Mouse (Mus musculus) lung, embryonic 15.5 days (tissue): ENCODE measurements around the gene Esyt2. TPM values are rescaled to one million over a fixed set of nuclear protein-coding genes. Genes with fewer than 3 reads are reported as not detected.

ENCODE experiments used
- ATAC-seq: fragments of 200-750 bp; cut with Nextera tagmentation; 2 replicates; pipeline ENCODE4 v1.8.0; 2017; ENCODE audit warnings: moderate number of reproducible peaks, borderline replicate concordance; ENCODE audit not compliant: low FRiP score, low TSS enrichment; ENCODE audit errors: extremely low read depth
- H3K27ac ChIP-seq: fragments of 300-500 bp; sonication (generic); 2 replicates; pipeline ENCODE4 v1.5.1; 2015; ENCODE audit warnings: moderate library complexity, mild to moderate bottlenecking, inconsistent platforms
- H3K27me3 ChIP-seq: fragments of 300-500 bp; sonication (generic); 2 replicates; pipeline ENCODE4 v1.6.1; 2015; ENCODE audit warnings: inconsistent platforms
- H3K36me3 ChIP-seq: fragments of 300-500 bp; sonication (generic); 2 replicates; pipeline ENCODE4 v1.6.1; 2015; ENCODE audit warnings: inconsistent platforms
- H3K4me1 ChIP-seq: fragments of 300-500 bp; sonication (generic); 2 replicates; pipeline ENCODE4 v1.6.1; 2015; ENCODE audit warnings: inconsistent platforms
- H3K4me2 ChIP-seq: fragments of 300-500 bp; sonication (generic); 2 replicates; pipeline ENCODE4 v1.6.1; 2015; ENCODE audit warnings: inconsistent platforms, mild to moderate bottlenecking, moderate library complexity
- H3K4me3 ChIP-seq: fragments of 300-500 bp; sonication (generic); 2 replicates; pipeline ENCODE4 v1.5.1; 2015; ENCODE audit warnings: mild to moderate bottlenecking, inconsistent platforms
- H3K9ac ChIP-seq: fragments of 300-500 bp; sonication (generic); 2 replicates; pipeline ENCODE4 v1.6.1; 2015; ENCODE audit warnings: inconsistent platforms
- H3K9me3 ChIP-seq: fragments of 300-500 bp; sonication (generic); 2 replicates; pipeline ENCODE4 v1.6.1; 2016; ENCODE audit warnings: inconsistent platforms
- WGBS: fragments of 180-500 bp; shearing (Covaris S2); methylation state at CpG from one replicate; pipeline ENCODE4 v1.1.7; 2015; 5-methylcytosine and 5-hydroxymethylcytosine counted together
- polyA plus RNA-seq: library from polyadenylated mRNA; unstranded; fragments of >200 nt; fragmentation: Nextera tagmentation; extraction: Ambion mirVana; gene quantifications from 2 replicates; pipeline ENCODE4 v1.2.1, GENCODE M21; 2015

Gene Esyt2
- polyA plus RNA-seq, 1 experiment from 2014 or later = 20.9 TPM

- H3K9ac ChIP-seq = peak overlapping the region; percentile 68
- no peaks in the 10 kb centered on the region for H3K27me3 ChIP-seq
- peaks cover 11% of the 10 kb centered on the region; the same call in 1 of the 2 replicates for H3K4me1 ChIP-seq
- no peaks in the 10 kb centered on the region for H3K9me3 ChIP-seq
- H3K4me3 ChIP-seq = peak overlapping the region; percentile 100
- H3K27ac ChIP-seq = peak overlapping the region; percentile 99
- ATAC-seq = no peak
- WGBS = 2% methylated on average over 7 of the region's 7 CpGs
- peak overlapping the region; percentile 94 for H3K4me2 ChIP-seq
- no peaks in the 10 kb centered on the region for H3K36me3 ChIP-seq
Observed at GRCm38 (mm10) chr12:116280149-116280652, 795 bp upstream of the Esyt2 start.

DNA sequence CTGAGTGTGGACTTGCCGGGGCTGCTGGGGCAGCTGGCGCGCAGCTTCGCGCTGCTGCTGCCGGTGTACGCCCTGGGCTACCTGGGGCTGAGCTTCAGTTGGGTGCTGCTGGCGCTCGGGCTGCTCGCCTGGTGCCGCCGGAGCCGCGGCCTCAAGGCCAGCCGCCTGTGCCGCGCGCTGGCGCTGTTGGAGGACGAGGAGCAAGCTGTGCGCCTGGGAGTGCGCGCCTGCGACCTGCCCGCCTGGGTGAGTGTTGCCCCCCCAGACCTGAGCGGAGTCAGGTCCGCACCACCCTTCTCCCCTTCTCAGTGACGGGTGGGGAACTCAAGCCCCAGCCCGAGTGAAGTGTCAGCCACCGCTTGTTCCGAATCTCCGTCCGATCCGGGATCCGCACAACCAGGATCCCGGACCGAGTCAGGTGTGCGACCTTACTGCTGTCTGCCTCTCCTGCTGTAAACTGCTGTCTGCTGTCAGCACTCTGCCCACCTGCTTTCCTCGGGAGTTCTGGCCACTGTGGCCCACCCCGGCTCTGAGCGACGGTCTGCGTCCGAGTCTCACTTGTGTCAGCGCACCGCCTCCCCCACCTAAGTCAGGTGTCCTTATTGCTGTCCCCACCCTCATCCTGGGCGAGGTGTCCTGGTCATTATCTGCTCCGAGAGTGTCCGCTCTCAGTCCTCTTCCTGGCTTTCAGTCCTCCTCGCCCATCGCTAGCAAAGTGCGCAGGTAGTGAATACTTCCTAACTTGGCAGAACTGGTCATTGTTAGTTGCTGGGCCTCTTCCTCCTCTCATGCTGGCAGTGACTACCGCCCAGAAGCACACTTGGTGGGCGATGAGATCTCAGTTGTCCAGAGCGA is 658 bp downstream of the Esyt2 start:
- peak overlapping the region; percentile 94 for H3K4me2 ChIP-seq
- H3K4me3 ChIP-seq = peak overlapping the region; percentile 100

GRCm38 (mm10) chr12:116282856-116283255 is 1.9 kb downstream of the Esyt2 start:
- Histone ChIP-seq H3K9me3 (no peaks in the 10 kb centered on the region), H3K27ac (no peak overlapping the region), H3K36me3 (no peaks in the 10 kb centered on the region), H3K4me3 (no peak overlapping the region), H3K4me1 (peaks cover 11% of the 10 kb centered on the region; the same call in 1 of the 2 replicates), H3K9ac (no peak overlapping the region), H3K27me3 (no peaks in the 10 kb centered on the region), H3K4me2 (peak overlapping the region; percentile 5; the same call in 1 of the 2 replicates)
- 91% methylated on average over 2 of the region's 2 CpGs for WGBS
- no peak for ATAC-seq

More for the DNA sequence above, 658 bp downstream of the Esyt2 start:
- H3K4me1 ChIP-seq = peaks cover 11% of the 10 kb centered on the region; the same call in 1 of the 2 replicates
- H3K9me3 ChIP-seq = no peaks in the 10 kb centered on the region
- H3K27me3 ChIP-seq = no peaks in the 10 kb centered on the region
- H3K27ac ChIP-seq = peak overlapping the region; percentile 99
- H3K9ac ChIP-seq = peak overlapping the region; percentile 99
- H3K36me3 ChIP-seq = no peaks in the 10 kb centered on the region
- ATAC-seq = no peak
- WGBS = 1% methylated on average over 49 of the region's 55 CpGs

GRCm38 (mm10) chr12:116283511-116283910 is 2.5 kb downstream of the Esyt2 start:
- no peak overlapping the region for H3K4me2 ChIP-seq
- H3K9me3 ChIP-seq = no peaks in the 10 kb centered on the region
- H3K4me1 ChIP-seq = peaks cover 11% of the 10 kb centered on the region; the same call in 1 of the 2 replicates
- no peak for ATAC-seq
- H3K4me3 ChIP-seq = no peak overlapping the region
- WGBS = 77% methylated on average over 2 of the region's 2 CpGs
- no peaks in the 10 kb centered on the region for H3K27me3 ChIP-seq
- H3K36me3 ChIP-seq = no peaks in the 10 kb centered on the region
- no peak overlapping the region for H3K27ac ChIP-seq
- no peak overlapping the region for H3K9ac ChIP-seq

DNA sequence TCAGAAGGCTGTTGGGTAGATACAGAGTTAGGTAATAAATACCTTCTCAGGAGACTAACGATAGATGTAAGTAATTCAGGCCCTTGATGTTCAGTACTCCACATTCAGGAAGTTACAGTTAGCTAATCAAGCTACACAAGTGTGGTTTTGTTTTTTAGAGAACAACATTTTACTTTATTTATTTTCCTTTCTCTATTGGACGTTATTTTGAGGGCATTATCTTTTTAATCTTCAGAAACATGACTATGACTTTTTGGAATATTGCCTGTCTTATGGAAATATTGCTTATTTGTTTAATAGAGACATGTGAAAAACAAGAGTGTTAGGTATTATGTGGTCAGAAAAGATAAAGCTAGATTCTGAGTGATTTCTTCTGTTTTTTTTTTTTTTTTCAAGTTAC is 12.2 kb downstream of the Esyt2 start:
- H3K27me3 ChIP-seq = no peaks in the 10 kb centered on the region
- H3K36me3 ChIP-seq = no peaks in the 10 kb centered on the region
- ATAC-seq = no peak
- H3K27ac ChIP-seq = no peak overlapping the region
- H3K4me1 ChIP-seq = no peaks in the 10 kb centered on the region
- no peak overlapping the region for H3K4me3 ChIP-seq
- H3K4me2 ChIP-seq = no peak overlapping the region
- 55% methylated on average over 2 of the region's 2 CpGs for WGBS
- H3K9ac ChIP-seq = no peak overlapping the region
- no peaks in the 10 kb centered on the region for H3K9me3 ChIP-seq

DNA sequence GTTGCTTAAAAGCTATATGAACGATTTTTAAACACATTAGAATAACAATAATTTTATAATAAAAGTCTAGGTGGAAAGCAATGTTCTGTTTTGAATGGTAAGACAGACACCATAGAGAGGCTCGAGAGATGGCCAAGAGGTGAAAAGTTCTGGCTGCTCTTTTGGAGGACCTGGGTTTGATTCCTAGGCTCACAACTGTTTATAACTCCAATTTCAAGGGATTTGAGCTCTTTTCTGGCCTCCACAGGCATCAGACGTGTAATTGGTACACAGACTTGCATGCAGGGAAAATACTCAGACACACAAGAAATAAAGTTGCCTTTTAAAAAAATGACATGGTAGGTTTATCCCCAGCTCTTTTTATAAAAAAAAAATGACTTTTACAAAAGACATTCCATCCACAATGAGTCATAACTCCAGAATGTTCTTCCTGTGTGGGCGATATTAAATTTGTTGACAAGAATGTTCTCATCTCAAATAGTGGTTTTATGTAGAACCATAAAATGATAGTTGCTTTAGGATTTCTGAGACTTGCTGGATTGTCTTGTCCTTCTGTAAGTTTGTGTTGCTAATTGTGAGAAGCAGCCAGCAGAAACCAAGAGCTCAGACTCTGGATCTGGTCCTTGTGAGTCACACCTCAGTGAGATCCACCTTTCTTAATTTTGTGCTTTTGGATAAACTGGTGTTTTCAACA is 12.8 kb downstream of the Esyt2 start:
- no peaks in the 10 kb centered on the region for H3K4me1 ChIP-seq
- no peak overlapping the region for H3K4me2 ChIP-seq
- H3K27ac ChIP-seq = no peak overlapping the region
- no peaks in the 10 kb centered on the region for H3K27me3 ChIP-seq
- no peak for ATAC-seq
- no peaks in the 10 kb centered on the region for H3K36me3 ChIP-seq
- no peak overlapping the region for H3K9ac ChIP-seq
- 69% methylated on average over 4 of the region's 4 CpGs for WGBS
- no peaks in the 10 kb centered on the region for H3K9me3 ChIP-seq
- H3K4me3 ChIP-seq = no peak overlapping the region

DNA sequence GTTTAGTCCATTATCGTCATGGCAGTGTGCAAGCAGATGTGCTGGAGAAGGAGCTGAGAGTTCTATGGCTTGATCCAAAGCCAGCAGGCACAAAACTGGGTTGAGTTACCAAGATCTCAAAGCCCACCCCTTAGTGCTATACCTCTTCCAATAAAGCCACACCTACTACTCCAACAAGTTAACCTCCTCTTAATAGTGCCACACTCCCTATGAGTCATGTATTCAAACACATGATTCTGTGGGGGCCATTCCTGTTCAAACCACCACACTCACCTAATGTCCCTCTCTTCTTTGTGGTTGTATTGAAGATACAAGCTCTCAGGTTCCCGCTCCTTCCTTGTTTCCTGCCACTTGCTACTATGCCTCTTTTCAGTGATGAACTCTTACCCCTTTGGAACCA is 18.9 kb downstream of the Esyt2 start:
- H3K4me1 ChIP-seq = no peaks in the 10 kb centered on the region
- 91% methylated on average over 2 of the region's 2 CpGs for WGBS
- no peak overlapping the region for H3K9ac ChIP-seq
- H3K4me3 ChIP-seq = no peak overlapping the region
- ATAC-seq = no peak
- H3K27me3 ChIP-seq = no peaks in the 10 kb centered on the region
- H3K9me3 ChIP-seq = no peaks in the 10 kb centered on the region
- H3K36me3 ChIP-seq = no peaks in the 10 kb centered on the region
- H3K4me2 ChIP-seq = no peak overlapping the region
- no peak overlapping the region for H3K27ac ChIP-seq

DNA sequence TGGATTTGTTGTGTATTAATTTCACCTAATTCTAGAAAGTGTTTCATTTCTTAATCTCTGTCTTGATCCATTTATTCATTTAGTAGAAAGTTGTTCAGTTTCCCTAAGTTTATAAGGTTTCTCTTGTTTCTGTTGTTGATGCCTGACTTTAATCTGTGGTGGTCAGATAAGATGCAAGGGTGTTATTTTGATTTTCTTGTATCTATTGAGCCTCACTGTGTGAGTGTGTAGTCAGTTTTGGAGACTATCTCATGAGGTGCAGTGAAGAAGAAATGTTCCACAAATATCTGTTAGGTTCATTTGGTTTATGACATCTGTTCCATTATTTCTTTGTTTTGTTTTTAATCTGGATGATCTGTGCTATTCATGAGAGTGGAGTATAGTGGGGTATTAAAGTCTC is 21.2 kb downstream of the Esyt2 start:
- ATAC-seq = no peak
- no peaks in the 10 kb centered on the region for H3K9me3 ChIP-seq
- no peak overlapping the region for H3K9ac ChIP-seq
- H3K4me2 ChIP-seq = no peak overlapping the region
- H3K27ac ChIP-seq = no peak overlapping the region
- no peaks in the 10 kb centered on the region for H3K27me3 ChIP-seq
- no peak overlapping the region for H3K4me3 ChIP-seq
- H3K4me1 ChIP-seq = no peaks in the 10 kb centered on the region
- H3K36me3 ChIP-seq = no peaks in the 10 kb centered on the region

- H3K27ac ChIP-seq = no peak overlapping the region
- H3K27me3 ChIP-seq = no peaks in the 10 kb centered on the region
- no peaks in the 10 kb centered on the region for H3K9me3 ChIP-seq
- H3K9ac ChIP-seq = no peak overlapping the region
- ATAC-seq = no peak
- no peak overlapping the region for H3K4me3 ChIP-seq
- no peaks in the 10 kb centered on the region for H3K4me1 ChIP-seq
- no peaks in the 10 kb centered on the region for H3K36me3 ChIP-seq
- no peak overlapping the region for H3K4me2 ChIP-seq
- 43% methylated on average over 1 of the region's 1 CpGs for WGBS
Observed at GRCm38 (mm10) chr12:116306042-116306441, 25.0 kb downstream of the Esyt2 start.

DNA sequence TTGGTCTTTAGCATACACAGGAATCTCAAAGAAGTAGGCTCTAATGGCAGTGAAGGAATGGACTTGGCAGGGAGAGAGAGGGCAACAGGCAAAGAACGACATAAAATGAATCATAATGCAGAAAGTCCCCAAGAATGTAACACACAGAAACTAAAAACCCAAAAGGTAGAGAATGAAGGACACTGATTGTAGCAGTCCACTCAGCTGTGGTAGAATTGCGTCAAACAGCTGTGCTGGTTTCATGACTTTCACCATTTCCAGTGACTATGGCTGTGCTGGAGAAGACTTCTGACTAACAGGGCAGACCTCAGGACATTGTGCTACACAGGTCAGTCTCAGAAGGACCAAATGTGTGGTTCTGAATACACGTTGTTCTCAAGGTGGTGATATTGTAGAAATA is 26.9 kb downstream of the Esyt2 start:
- Histone ChIP-seq H3K4me3 (no peak overlapping the region), H3K27ac (no peak overlapping the region), H3K4me2 (no peak overlapping the region), H3K36me3 (no peaks in the 10 kb centered on the region), H3K4me1 (no peaks in the 10 kb centered on the region), H3K27me3 (no peaks in the 10 kb centered on the region), H3K9ac (no peak overlapping the region), H3K9me3 (no peaks in the 10 kb centered on the region)
- ATAC-seq = no peak
- 84% methylated on average over 3 of the region's 3 CpGs for WGBS

DNA sequence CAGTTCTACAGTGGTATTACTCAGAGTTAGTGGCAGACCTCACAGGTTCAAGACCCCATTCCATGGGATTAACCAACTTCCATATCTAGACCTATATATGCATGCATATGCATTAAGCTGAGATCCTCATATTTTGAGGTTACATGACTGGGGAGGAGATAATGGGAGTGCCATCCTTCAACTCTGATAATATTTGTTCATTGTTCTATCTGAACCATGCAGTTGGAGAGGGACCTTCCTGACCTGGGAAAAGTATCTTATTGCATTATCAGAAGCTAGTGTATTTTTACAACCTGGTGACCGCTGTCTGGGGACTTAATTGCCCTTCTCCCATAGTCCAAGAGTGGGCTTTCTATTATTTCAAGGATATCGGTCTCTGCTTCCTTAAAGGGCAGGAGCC is 27.6 kb downstream of the Esyt2 start:
- 71% methylated on average over 2 of the region's 2 CpGs for WGBS

DNA sequence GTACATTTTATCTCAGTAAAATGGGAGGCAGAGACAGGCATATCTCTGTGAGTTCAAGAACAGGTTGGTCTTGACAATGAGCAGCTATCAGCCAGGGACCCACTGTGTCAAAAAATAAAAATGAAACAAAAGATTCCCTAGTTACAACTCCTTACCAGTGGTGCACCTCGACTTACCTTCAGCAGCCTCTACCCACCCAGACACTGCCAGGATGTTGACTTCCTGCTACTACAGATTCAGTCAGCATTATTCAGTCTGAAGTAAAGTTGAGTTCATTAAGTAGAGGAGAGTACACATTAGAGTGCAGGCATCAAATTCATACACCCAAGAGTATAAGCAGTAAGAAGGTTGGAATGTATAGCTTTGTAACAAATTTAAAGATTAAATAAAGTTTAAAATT is 32.8 kb downstream of the Esyt2 start:
- 70% methylated on average over 1 of the region's 1 CpGs for WGBS
- no peak for ATAC-seq
- no peak overlapping the region for H3K27ac ChIP-seq

More for the DNA sequence above, 27.6 kb downstream of the Esyt2 start:
- Histone ChIP-seq H3K27ac (no peak overlapping the region), H3K9me3 (no peaks in the 10 kb centered on the region), H3K4me2 (no peak overlapping the region), H3K36me3 (no peaks in the 10 kb centered on the region), H3K27me3 (no peaks in the 10 kb centered on the region), H3K9ac (no peak overlapping the region), H3K4me1 (no peaks in the 10 kb centered on the region), H3K4me3 (no peak overlapping the region)
- ATAC-seq = no peak

More for the DNA sequence above, 32.8 kb downstream of the Esyt2 start:
- Histone ChIP-seq H3K27me3 (no peaks in the 10 kb centered on the region), H3K4me3 (no peak overlapping the region), H3K9ac (no peak overlapping the region), H3K9me3 (no peaks in the 10 kb centered on the region), H3K36me3 (no peaks in the 10 kb centered on the region), H3K4me1 (no peaks in the 10 kb centered on the region), H3K4me2 (no peak overlapping the region)
